Mouse (Mus musculus) adrenal gland, postnatal 4 days (tissue): ENCODE measurements around the gene Psme2. TPM values are rescaled to one million over a fixed set of nuclear protein-coding genes. Genes with fewer than 3 reads are reported as not detected.

Source experiments
- DNase-seq, 2 experiments: peaks; one replicate each; pipeline ENCODE4 v3.0.0; 2021 to 2022; ENCODE audit warnings: low spot score in 2 of 2, mixed read lengths in 2 of 2
- total RNA-seq, 2 experiments: library from RNA; stranded (reverse); gene quantifications; 2 replicates each; pipeline ENCODE4 v1.2.3; 2021

Psme2 gene
- total RNA-seq, 2 experiments from 2014 or later = 336 to 355 TPM

DNA sequence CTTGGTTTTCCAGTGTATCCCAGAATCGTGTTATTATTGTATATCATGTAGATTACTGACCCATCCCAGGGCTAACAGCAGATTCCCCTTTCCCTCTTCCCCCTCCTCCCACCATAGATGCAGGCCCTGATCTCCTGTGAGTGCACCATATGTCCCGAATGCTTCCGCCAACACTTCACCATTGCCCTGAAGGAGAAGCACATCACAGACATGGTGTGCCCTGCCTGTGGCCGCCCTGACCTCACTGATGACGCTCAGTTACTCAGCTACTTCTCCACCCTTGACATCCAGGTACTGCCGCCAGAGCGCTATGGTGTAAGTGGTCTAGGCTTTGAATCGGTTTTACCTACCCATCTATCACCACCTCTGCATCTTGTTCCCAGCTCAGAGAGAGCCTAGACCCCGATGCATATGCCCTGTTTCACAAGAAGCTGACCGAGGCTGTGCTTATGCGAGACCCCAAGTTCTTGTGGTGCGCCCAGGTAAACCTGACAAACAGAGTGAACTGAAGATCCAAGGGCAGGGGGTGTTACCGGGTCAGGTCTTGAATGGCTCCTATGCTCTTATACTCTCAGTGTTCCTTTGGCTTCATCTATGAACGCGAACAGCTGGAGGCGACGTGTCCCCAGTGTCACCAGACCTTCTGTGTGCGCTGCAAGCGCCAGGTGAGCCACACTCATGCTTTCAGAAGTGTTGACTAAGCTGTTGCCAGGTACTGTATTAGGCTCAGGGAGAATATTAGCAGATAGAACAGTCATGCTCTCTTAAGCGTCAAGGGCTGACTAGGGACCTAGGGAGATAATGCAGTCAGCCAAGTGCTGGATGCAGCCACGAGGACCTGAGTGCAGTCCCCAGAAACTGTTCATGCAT, 7.8 kb upstream of the Psme2 start:
- no peak for DNase-seq

- DNase-seq = no peak
Measured at GRCm38 (mm10) chr14:55596036-55596690, 5.2 kb upstream of the Psme2 start.

DNA sequence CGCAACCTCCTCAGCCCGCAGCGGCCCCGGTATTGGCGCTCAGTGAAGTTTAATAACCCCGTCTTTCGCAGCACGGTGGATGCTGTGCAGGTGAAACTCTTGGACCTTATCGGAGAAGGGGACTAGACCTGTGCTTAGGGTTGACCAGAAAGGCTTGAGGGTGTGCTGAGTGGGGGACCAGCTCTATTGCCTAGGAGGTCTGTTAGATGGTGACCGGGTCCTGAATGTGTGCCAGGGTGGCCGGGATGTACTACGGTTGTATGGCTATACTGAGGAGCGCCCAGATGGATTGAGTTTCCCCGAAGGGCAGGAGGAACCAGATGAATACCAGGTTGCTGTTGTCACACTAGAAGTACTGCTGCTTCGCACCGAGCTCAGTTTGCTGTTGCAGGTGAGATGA, 1.3 kb upstream of the Psme2 start:
- DNase-seq = no peak

- peak; percentile 74 to 87 for DNase-seq
Measured at GRCm38 (mm10) chr14:55591331-55591891, 498 bp upstream of the Psme2 start, which contains the start of gene Rnf31. TSS of gene Rnf31 (plus strand) at chr14:55591708.

GRCm38 (mm10) chr14:55589771-55590448, 1.0 kb downstream of the Psme2 start:
- DNase-seq = no peak

GRCm38 (mm10) chr14:55589271-55589670, 1.6 kb downstream of the Psme2 start:
- no peak for DNase-seq

- DNase-seq = no peak
Measured at GRCm38 (mm10) chr14:55586149-55586548, 4.8 kb downstream of the Psme2 start.

DNA sequence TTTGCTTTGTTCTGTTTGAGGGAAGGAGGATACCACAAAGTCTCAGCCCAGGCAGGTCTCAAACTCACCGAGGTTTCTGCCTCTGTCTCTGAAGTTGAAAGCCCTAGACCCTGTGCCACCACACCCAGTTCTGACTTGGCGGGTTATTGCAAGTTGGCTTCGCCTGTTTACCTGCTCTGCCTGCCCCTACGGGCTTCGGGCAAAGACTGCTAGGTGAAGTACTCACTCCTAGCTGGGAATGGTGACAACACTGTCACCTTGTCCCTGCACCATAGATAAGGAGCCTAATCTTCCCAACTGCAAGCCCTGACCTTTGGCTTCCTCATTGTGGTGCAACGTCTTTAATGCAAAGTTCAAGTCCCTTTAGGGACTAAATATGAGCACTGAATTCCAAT, 5.3 kb downstream of the Psme2 start:
- no peak for DNase-seq

DNA sequence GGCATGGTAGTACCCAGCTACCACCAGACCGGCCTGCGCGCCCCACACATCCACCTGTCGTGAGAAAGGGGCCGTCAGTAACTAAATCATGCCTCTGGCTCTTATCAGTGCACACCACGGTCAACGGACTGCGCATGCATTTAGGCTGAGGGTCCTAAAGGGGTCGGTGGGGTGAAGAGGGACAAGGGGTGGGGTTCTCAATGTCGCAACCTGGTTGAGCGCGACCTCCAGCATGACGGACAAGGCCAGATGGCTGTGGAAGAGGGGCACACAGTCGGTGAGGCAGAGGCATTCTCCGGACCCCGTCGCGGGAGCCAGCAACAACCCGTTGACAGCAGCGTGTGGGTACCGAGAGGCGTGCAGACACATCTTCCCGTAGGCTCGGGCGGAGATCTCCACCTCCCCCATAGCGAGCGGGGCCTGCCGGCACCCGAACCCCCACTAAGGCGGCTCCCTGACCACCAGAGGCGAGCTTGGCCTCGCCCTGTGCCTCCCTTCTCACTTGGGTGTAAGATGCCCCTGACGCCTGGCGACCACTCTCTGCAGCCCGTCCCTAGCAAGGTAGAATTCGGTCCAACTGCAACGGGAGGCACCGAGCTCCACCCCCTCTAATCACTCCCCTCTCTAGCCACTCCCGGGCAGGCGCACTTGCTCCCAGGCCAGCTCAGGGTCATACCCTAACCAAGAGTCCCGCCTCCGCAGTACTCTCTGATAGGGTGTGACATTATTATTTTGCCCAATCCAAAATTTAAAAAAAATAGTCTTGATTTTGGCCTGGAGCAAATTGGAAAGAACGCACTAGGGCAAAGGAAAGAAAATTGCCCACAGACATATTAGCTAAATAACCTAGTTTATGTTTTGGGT, 6.0 kb downstream of the Psme2 start, which contains the start of gene Emc9:
Gene Emc9 (minus strand): TSS at position 601 of the 864 bp plus-strand sequence.
- DNase-seq = peak; percentile 48 to 75

GRCm38 (mm10) chr14:55584303-55584701, 6.6 kb downstream of the Psme2 start:
- DNase-seq = no peak

DNA sequence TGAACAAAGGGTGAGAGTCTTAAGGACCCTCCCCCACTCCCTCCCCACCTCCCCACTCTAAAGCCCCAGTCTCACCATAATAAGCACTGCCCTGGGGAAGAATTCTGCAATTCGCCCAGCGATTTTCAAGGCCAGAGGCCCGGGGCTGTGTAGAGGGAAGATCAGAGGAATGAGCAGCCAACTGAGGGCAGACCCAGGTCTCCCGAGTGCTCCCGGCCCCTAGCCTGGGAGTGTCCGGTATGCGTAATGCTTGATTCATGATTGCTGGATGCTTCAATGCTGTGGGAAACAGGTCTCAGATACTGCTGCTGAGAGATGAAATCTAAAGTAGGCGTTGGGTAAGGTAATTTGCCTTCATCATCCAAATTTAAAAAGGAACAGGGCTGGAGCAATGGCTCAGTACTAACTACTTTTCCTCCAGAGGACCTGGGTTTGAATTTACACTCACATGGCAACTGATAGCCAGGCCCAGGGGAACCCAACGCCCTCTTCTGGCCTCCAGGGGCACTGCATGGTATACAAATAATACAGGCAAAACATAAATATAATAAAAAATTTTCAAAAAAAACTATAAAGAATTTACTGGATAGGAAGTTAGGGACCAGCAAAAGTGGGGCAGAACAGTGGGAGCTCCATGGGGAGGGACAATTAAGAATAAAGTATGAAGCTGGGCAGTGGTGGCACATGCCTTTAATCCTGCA, 8.8 kb downstream of the Psme2 start:
- no peak for DNase-seq

- no peak for DNase-seq
Measured at GRCm38 (mm10) chr14:55580731-55581130, 10.2 kb downstream of the Psme2 start.

- no peak for DNase-seq
Measured at GRCm38 (mm10) chr14:55579511-55580496, 11.1 kb downstream of the Psme2 start.

GRCm38 (mm10) chr14:55578668-55579269, 12.1 kb downstream of the Psme2 start:
- peak in 1 of 2 experiments; percentile 48 for DNase-seq

DNA sequence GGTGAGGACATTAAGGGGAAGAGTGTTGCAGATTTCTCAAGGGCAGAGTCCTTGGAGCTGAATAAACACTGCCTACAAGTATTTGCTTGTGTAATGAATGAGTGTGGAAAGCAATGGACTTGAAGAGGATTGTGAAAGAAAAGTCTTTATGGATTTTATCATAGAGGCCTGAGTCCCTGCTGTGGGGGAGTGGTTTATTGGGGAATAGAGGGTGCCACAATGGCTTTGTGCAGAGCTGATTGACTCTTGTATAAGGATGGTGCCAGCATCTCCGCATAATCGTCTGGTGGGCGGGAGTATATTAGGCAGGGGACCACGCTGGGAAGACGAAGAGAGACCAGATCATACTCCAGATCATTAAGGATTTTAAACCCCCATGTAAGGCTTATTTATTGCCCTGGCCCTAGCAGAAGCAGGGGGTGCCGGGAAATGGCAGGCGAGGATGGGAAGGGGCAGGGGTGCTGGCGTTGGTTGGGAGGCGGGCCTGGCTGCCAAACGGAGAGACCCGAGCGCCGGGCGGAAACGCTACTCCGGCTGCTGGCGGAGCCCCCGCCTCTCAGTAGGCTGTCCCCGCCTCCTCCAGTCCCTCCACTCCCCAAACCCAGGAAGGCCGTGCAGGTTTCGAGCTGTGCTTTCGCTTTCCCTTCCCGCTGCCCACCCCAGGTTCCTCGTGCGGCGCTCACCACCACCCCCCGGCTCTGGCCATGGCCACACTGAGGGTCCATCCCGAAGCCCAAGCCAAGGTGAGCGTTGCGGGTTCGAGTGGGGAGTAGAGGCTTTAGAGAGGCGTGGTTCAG, 12.8 kb downstream of the Psme2 start, which contains the start of gene Psme1:
Gene Psme1 (plus strand): TSS at position 253 of the 797 bp plus-strand sequence.
- DNase-seq = peak; percentile 58 to 70

GRCm38 (mm10) chr14:55576376-55576775, 14.5 kb downstream of the Psme2 start:
- DNase-seq = no peak

DNA sequence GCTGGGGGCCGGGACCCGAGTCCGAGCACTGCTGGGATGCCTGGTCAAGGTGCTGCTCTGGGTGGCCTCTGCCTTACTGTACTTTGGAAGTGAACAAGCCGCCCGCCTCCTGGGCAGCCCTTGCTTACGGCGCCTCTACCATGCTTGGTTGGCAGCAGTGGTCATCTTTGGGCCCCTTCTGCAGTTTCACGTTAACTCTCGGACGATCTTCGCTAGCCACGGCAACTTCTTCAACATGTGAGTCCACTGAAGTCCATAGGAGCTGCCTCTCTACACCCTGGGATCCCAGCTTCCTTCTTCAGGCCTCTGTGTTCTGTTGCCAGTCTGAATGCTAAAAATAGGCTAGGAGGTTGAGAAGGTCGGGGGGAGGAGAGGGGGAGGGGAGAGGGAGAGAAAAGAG, 15.2 kb downstream of the Psme2 start:
- DNase-seq = no peak
